Mouse (Mus musculus) cerebellum, adult 2 months (tissue): ENCODE measurements around the gene Nyap1. TPM values are rescaled to one million over a fixed set of nuclear protein-coding genes. Genes with fewer than 3 reads are reported as not detected.

Experiments used
- DNase-seq, 2 experiments: peaks; one replicate each; pipeline ENCODE4 v3.0.0; 2021
- H3K27ac ChIP-seq: fragments of 200-500 bp; 2 replicates; pipeline ENCODE4 v1.5.1; 2012; ENCODE audit warnings: low read length, control low read depth, inconsistent platforms; ENCODE audit not compliant: insufficient read depth
- H3K27me3 ChIP-seq: fragments of 200-500 bp; 2 replicates; pipeline ENCODE4 v1.6.1; 2012; ENCODE audit warnings: inconsistent platforms, mild to moderate bottlenecking, low read length, moderate library complexity; ENCODE audit not compliant: control insufficient read depth, insufficient read depth
- H3K4me1 ChIP-seq: fragments of 200-500 bp; 2 replicates; pipeline ENCODE4 v1.6.1; 2011; ENCODE audit warnings: low read length; ENCODE audit not compliant: control insufficient read depth, insufficient read depth
- H3K4me3 ChIP-seq: fragments of 200-500 bp; replicated peaks from 2 replicates; pipeline ENCODE3; 2011; ENCODE audit warnings: mild to moderate bottlenecking, low read depth, low read length, control low read depth; ENCODE audit not compliant: insufficient read depth
- CTCF ChIP-seq: fragments of 200-500 bp; IDR thresholded peaks from 2 replicates; pipeline ENCODE4 v1.5.1; 2011; ENCODE audit warnings: low read depth, mild to moderate bottlenecking, control low read depth, low read length, moderate library complexity, borderline replicate concordance; ENCODE audit not compliant: insufficient read depth
- POLR2A ChIP-seq: fragments of 200-500 bp; IDR thresholded peaks from 2 replicates; pipeline ENCODE4 v1.6.1; 2011; ENCODE audit warnings: low read length, control low read depth, borderline replicate concordance; ENCODE audit not compliant: insufficient read depth
- WGBS: fragments of 180-500 bp; shearing (Covaris S2); methylation state at CpG from one replicate; pipeline ENCODE4 v1.1.7; 2018; 5-methylcytosine and 5-hydroxymethylcytosine counted together
- polyA plus RNA-seq: library from polyadenylated mRNA; depleted of rRNA; stranded (reverse); fragments of >200 nt; gene quantifications from 2 replicates; pipeline ENCODE4 v1.2.3, GENCODE M21; 2012; rRNA removed

Gene Nyap1
- 59.1 and 60.7 TPM in 2 replicates for polyA plus RNA-seq

DNA sequence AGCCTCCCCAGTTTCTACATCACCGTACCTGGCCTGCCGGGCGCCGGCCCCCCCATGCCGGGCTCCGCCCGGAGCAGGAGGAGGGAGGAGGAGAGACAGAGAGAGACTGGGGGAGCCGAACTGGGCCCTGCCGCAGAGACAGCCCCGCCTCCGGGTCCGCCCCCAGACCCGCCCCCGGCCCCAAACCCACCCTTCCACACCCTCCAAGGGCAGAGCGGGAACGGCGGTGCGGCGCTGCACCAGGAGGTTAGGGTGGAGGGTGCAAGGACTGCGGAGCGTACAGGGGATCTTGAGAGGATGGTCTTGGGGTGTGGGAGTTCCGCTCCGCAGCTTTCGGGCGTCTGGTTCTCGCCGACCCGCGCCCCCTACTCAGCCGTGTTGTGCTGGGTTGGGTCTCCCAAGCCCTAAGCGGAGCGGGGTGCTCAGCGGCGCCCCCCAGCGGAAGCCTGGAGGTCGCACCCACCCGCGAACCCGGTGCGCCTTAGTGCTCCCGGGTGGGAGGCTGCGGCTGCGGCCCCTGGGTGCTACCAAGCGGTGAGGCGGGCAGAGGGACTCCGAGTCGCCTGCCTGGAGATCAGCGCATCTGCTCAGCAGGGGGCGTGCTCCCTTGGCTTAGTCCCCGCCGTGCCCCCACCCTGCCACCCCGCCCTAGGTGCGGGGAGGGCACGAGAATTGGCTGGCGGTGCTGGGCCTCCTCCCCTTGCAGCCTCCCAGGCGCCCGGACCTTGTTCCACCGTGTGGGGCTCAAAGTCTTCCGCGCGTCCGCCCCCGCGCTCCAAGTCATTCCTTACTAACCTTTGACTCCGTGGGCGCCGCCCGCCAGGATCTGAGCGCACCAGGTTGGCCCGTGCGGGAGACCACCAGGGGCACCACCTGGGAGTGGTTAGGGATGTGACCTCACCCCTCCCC lies at the start of gene Nyap1:
Gene Nyap1, minus strand, starts transcription at position 585 of the 909 bp plus-strand sequence.
- TF ChIP-seq CTCF (peak; percentile 79), POLR2A (peak; percentile 62)
- peaks cover 13% of the 10 kb centered on the region for H3K4me1 ChIP-seq
- peak within 1 kb of the TSS; percentile 66 for H3K4me3 ChIP-seq
- 2% methylated on average over 69 of the region's 71 CpGs for WGBS
- DNase-seq, result peak; percentile 80 to 92
- peak within 1 kb of the TSS; percentile 58 for H3K27ac ChIP-seq
- H3K27me3 ChIP-seq, result no peaks in the 10 kb centered on the region

- no peak for DNase-seq
- TF ChIP-seq POLR2A, result no peak
- TF ChIP-seq CTCF, result no peak
- 95% methylated on average over 2 of the region's 2 CpGs for WGBS
- H3K27me3 ChIP-seq, result no peaks in the 10 kb centered on the region
- H3K4me1 ChIP-seq, result peaks cover 12% of the 10 kb centered on the region
- no peak overlapping the region for H3K27ac ChIP-seq
- H3K4me3 ChIP-seq, result no peak overlapping the region
These were observed 47.6 kb upstream of the Nyap1 start for GRCm38 (mm10) chr5:137788946-137789531.

GRCm38 (mm10) chr5:137788171-137788570 lies 46.8 kb upstream of the Nyap1 start:
- DNase-seq, result peak; percentile 42 to 46
- Histone ChIP-seq H3K4me3 (peak overlapping the region; percentile 33), H3K27me3 (no peaks in the 10 kb centered on the region)

DNA sequence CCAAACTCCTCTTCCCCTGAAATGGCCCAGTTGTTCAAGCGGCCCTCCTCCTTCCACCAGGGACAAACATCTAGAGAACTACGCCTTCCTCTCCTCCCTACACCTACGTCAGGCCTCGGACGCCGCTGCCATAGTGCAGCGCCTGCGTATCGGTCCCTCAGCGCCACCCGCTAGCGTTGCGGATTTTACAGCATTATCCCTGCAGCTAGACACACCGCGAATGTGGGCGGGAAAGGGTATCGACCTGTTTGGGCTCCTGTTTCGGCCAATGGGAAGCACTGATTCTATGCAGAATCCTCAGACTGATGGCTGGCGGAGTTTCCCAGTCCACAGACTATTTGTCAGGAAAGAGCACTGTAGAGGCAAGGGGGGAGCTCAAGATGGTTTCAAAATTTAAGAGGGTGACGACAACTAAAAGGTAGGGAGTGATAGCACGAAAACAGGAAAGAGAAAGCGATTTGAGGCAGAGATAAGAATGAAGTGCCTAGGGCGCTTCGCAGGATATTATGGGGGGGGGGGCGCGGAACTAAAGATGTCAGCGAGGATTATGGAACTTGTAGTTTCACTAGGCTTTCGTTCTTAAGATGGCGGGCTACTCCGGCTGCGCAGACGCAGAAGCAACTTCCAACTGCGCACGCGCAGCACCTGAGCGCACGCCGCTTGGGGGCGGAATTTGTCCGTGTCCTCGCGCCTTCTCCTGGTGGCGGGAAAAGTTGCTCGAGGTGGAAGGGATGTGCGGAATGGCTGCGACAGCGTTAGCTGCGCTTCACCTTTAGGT lies 45.9 kb upstream of the Nyap1 start, which contains the start of the genes Mepce and Zcwpw1:
Gene Mepce, minus strand, starts transcription at position 505 of the 778 bp plus-strand sequence.
Gene Zcwpw1, plus strand, starts transcription at position 648 of the 778 bp plus-strand sequence.
- H3K4me1 ChIP-seq, result peaks cover 16% of the 10 kb centered on the region
- peak within 1 kb of the TSS; percentile 83 for H3K27ac ChIP-seq
- TF ChIP-seq POLR2A (peak; percentile 74; the same call in 1 of the 2 replicates), CTCF (peak; percentile 74; the same call in 1 of the 2 replicates)
- no peaks in the 10 kb centered on the region for H3K27me3 ChIP-seq
- peak within 1 kb of the TSS; percentile 92 for H3K4me3 ChIP-seq
- DNase-seq, result peak; percentile 97 to 98
- WGBS, result under 1% methylated on average over 48 of the region's 48 CpGs

More at GRCm38 (mm10) chr5:137788171-137788570, 46.8 kb upstream of the Nyap1 start:
- 75% methylated on average over 24 of the region's 24 CpGs for whole genome bisulfite sequencing
- no peak overlapping the region for H3K27ac ChIP-seq
- H3K4me1 ChIP-seq, result peaks cover 15% of the 10 kb centered on the region
- TF ChIP-seq POLR2A (no peak), CTCF (no peak)

- peak; percentile 99 for DNase-seq
- Histone ChIP-seq H3K27ac (peak overlapping the region; percentile 97), H3K4me3 (peak overlapping the region; percentile 92), H3K4me1 (peaks cover 16% of the 10 kb centered on the region), H3K27me3 (no peaks in the 10 kb centered on the region)
- WGBS, result under 1% methylated on average over 79 of the region's 79 CpGs
- TF ChIP-seq POLR2A, result peak; percentile 76
- no peak for TF ChIP-seq CTCF
These were observed 44.9 kb upstream of the Nyap1 start for GRCm38 (mm10) chr5:137786109-137786942.

- TF ChIP-seq POLR2A (no peak), CTCF (no peak)
- peak overlapping the region; percentile 97 for H3K27ac ChIP-seq
- 1% methylated on average over 49 of the region's 62 CpGs for WGBS
- H3K4me3 ChIP-seq, result peak overlapping the region; percentile 92
- peaks cover 16% of the 10 kb centered on the region for H3K4me1 ChIP-seq
- no peaks in the 10 kb centered on the region for H3K27me3 ChIP-seq
- DNase-seq, result peak in 1 of 2 experiments; percentile 68
These were observed 44.0 kb upstream of the Nyap1 start for GRCm38 (mm10) chr5:137785164-137786031.
